Mouse (Mus musculus): ENCODE data around the gene Gm20479.
A peak's percentile ranks its signal among the peaks of the same experiment; 100 is the strongest.

The Gm20479 gene

GRCm38 (mm10) chr7:27367976-27368375 is 10.8 kb upstream of the Gm20479 start:
- no peak for DNase-seq (ENCODE audit: low read depth)

- peak; percentile 24 for DNase-seq (ENCODE audit: low read depth)
Observed at GRCm38 (mm10) chr7:27366082-27366844, 9.0 kb upstream of the Gm20479 start.

- DNase-seq (ENCODE audit: low read depth) = no peak
Observed at GRCm38 (mm10) chr7:27364379-27364778, 7.2 kb upstream of the Gm20479 start.

- DNase-seq (ENCODE audit: low read depth) = peak; percentile 100
Observed at GRCm38 (mm10) chr7:27361283-27361946, 4.2 kb upstream of the Gm20479 start.

GRCm38 (mm10) chr7:27360749-27361148 is 3.5 kb upstream of the Gm20479 start:
- no peak for DNase-seq (ENCODE audit: low read depth)

- no peak for DNase-seq (ENCODE audit: low read depth)
Observed at GRCm38 (mm10) chr7:27359706-27360358, 2.6 kb upstream of the Gm20479 start.

- DNase-seq (ENCODE audit: low read depth) = no peak
Observed at GRCm38 (mm10) chr7:27359162-27359561, 1.9 kb upstream of the Gm20479 start.

- no peak for DNase-seq (ENCODE audit: low read depth)
Observed at GRCm38 (mm10) chr7:27357595-27357978, 368 bp upstream of the Gm20479 start.

- no peak for DNase-seq (ENCODE audit: low read depth)
Observed at GRCm38 (mm10) chr7:27356248-27356647, 971 bp downstream of the Gm20479 start.

GRCm38 (mm10) chr7:27355745-27356240 is 1.4 kb downstream of the Gm20479 start, which contains the start of gene Shkbp1:
Gene Shkbp1 (minus strand): TSS chr7:27356019.
- DNase-seq (ENCODE audit: low read depth) = peak; percentile 93

GRCm38 (mm10) chr7:27355261-27355660 is 2.0 kb downstream of the Gm20479 start:
- no peak for DNase-seq (ENCODE audit: low read depth)

GRCm38 (mm10) chr7:27354783-27355182 is 2.4 kb downstream of the Gm20479 start:
- DNase-seq (ENCODE audit: low read depth) = no peak

GRCm38 (mm10) chr7:27354144-27354543 is 3.1 kb downstream of the Gm20479 start:
- peak; percentile 46 for DNase-seq (ENCODE audit: low read depth)

- DNase-seq (ENCODE audit: low read depth) = no peak
Observed at GRCm38 (mm10) chr7:27345444-27345843, 11.8 kb downstream of the Gm20479 start.

GRCm38 (mm10) chr7:27342595-27342994 is 14.6 kb downstream of the Gm20479 start:
- peak; percentile 61 for DNase-seq (ENCODE audit: low read depth)

- DNase-seq (ENCODE audit: low read depth) = no peak
Observed at GRCm38 (mm10) chr7:27339519-27339918, 17.7 kb downstream of the Gm20479 start.

- no peak for DNase-seq (ENCODE audit: low read depth)
Observed at GRCm38 (mm10) chr7:27339114-27339513, 18.1 kb downstream of the Gm20479 start.

- peak; percentile 35 for DNase-seq (ENCODE audit: low read depth)
Observed at GRCm38 (mm10) chr7:27337175-27337853, 19.9 kb downstream of the Gm20479 start, which contains the start of gene Ltbp4. Gene Ltbp4 (minus strand): TSS chr7:27337692.

GRCm38 (mm10) chr7:27335928-27336823 is 21.0 kb downstream of the Gm20479 start:
- DNase-seq (ENCODE audit: low read depth) = peak; percentile 97

GRCm38 (mm10) chr7:27335011-27335720 is 22.1 kb downstream of the Gm20479 start:
- peak; percentile 31 for DNase-seq (ENCODE audit: low read depth)
